Mouse (Mus musculus) small intestine, adult 2 months (tissue): ENCODE results near the gene Spock2. TPM values are rescaled to one million over a fixed set of nuclear protein-coding genes. Genes with fewer than 3 reads are reported as not detected.

Source experiments
- H3K27ac ChIP-seq: fragments of 200-500 bp; 2 replicates; pipeline ENCODE4 v1.5.1; 2012; ENCODE audit warnings: low read depth, low read length, control low read depth, inconsistent platforms; ENCODE audit not compliant: insufficient read depth
- H3K27me3 ChIP-seq: fragments of 200-500 bp; 2 replicates; pipeline ENCODE4 v1.6.1; 2012; ENCODE audit warnings: mild to moderate bottlenecking, moderate library complexity, low read length, inconsistent platforms; ENCODE audit not compliant: control insufficient read depth, insufficient read depth
- H3K36me3 ChIP-seq: fragments of 200-500 bp; 2 replicates; pipeline ENCODE4 v1.6.1; 2012; ENCODE audit warnings: mild to moderate bottlenecking, low read length, control low read depth, inconsistent platforms; ENCODE audit not compliant: control insufficient read depth, insufficient read depth
- H3K4me1 ChIP-seq: fragments of 200-500 bp; 2 replicates; pipeline ENCODE4 v1.6.1; 2012; ENCODE audit warnings: low read length, inconsistent platforms, mixed read lengths; ENCODE audit not compliant: control insufficient read depth, insufficient read depth, insufficient read length
- H3K4me3 ChIP-seq: fragments of 200-500 bp; 2 replicates; pipeline ENCODE4 v1.5.1; 2012; ENCODE audit warnings: low read depth, mild to moderate bottlenecking, control low read depth, inconsistent platforms, low read length, moderate library complexity
- CTCF ChIP-seq: fragments of 200-500 bp; IDR thresholded peaks from 2 replicates; pipeline ENCODE4 v1.5.1; 2012; ENCODE audit warnings: low read depth, mild to moderate bottlenecking, control low read depth, inconsistent platforms, low read length, moderate library complexity, mixed read lengths; ENCODE audit not compliant: insufficient replicate concordance, insufficient read length; ENCODE audit errors: extremely low read depth
- POLR2A ChIP-seq: fragments of 200-500 bp; IDR thresholded peaks from 2 replicates; pipeline ENCODE4 v1.6.1; 2012; ENCODE audit warnings: low read depth, mild to moderate bottlenecking, control low read depth, inconsistent platforms, low read length, moderate library complexity
- WGBS: fragments of 180-500 bp; shearing (Covaris S2); methylation state at CpG from one replicate; pipeline ENCODE4 v1.1.7; 2018; 5-methylcytosine and 5-hydroxymethylcytosine counted together
- polyA plus RNA-seq: library from polyadenylated mRNA; depleted of rRNA; stranded (reverse); fragments of >200 nt; gene quantifications from 2 replicates; pipeline ENCODE4 v1.2.3, GENCODE M21; 2012

Spock2 gene
- polyA plus RNA-seq, 1 experiment, result 2.8 TPM

DNA sequence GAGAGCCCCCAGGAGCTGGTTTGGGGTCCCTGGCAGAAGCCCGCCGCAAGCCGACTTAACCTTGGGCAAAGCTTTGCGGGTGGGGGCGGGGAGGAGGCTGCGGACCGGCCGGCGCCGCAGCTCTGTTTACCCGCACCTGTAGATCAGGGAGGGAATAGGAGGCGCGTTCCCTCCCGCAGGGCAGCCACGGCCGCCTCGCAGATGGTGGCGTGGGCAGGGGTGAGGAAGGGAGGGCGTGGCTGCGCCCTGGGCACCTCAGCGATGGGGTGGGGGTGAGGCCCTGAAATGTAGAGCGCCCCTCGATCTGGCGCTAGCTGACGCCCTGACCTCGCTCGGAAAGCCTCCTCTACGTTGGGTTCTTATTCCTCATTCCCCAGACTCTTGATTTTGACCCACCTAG lies 1.4 kb downstream of the Spock2 start:
- no peak for TF ChIP-seq CTCF
- no peak for TF ChIP-seq POLR2A
- Histone ChIP-seq H3K27ac (no peak overlapping the region), H3K27me3 (peaks cover 29% of the 10 kb centered on the region), H3K4me1 (peaks cover 15% of the 10 kb centered on the region), H3K4me3 (peak overlapping the region; percentile 59), H3K36me3 (no peaks in the 10 kb centered on the region)
- 5% methylated on average over 28 of the region's 28 CpGs for WGBS

- H3K36me3 ChIP-seq, result no peaks in the 10 kb centered on the region
- 81% methylated on average over 17 of the region's 17 CpGs for WGBS
- TF ChIP-seq POLR2A (peak; percentile 14; the same call in 1 of the 2 replicates), CTCF (no peak)
- H3K27me3 ChIP-seq, result peaks cover 29% of the 10 kb centered on the region
- H3K27ac ChIP-seq, result no peak overlapping the region
- no peak overlapping the region for H3K4me3 ChIP-seq
- H3K4me1 ChIP-seq, result peaks cover 15% of the 10 kb centered on the region
These were observed 2.5 kb downstream of the Spock2 start for GRCm38 (mm10) chr10:60108321-60109111.

DNA sequence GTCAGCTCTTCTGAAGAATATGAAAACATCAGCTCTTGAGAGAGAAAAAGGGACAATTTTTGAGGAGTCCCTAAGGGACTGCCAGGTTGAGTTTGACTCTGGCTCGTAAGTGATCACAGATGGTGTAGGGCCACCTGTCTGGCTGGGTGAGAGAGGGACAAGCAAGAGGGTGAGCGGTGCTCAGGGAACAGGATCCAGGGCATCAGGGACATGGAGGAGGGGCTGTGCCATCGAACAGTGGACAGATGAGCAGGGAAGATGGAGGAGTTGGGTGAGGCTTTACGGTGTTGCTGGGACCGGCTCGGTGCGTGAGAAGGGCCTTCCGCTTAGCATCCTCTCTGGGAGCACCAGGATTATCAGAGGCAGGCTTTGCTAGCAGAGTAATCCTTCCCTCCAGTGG lies 3.3 kb downstream of the Spock2 start:
- WGBS, result 82% methylated on average over 8 of the region's 8 CpGs
- TF ChIP-seq POLR2A (no peak), CTCF (no peak)
- H3K4me3 ChIP-seq, result no peak overlapping the region

DNA sequence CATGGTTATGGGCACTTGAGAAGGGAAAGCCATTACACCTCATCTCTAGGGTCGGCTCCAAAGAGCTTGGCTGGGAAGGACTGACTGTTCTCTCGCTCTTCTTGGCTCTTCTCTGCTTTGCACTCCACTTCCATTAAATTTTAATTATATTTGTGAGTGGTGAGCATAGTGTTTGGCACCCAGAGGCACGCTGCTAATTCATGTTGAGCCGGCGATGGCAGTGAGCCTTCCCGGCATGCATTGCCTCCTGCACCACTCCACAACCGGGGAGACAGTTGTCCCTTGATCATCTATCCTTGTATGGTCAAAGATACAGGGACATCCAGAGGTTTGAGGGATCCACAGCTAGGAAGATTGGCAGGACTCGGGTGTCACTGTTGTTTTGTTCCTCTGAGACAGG lies 4.0 kb downstream of the Spock2 start:
- Histone ChIP-seq H3K36me3 (no peaks in the 10 kb centered on the region), H3K4me3 (no peak overlapping the region), H3K27me3 (peaks cover 29% of the 10 kb centered on the region), H3K4me1 (peaks cover 15% of the 10 kb centered on the region), H3K27ac (no peak overlapping the region)
- no peak for TF ChIP-seq CTCF
- TF ChIP-seq POLR2A, result no peak
- 84% methylated on average over 8 of the region's 8 CpGs for WGBS

More for the DNA sequence above, 3.3 kb downstream of the Spock2 start:
- Histone ChIP-seq H3K27ac (no peak overlapping the region), H3K36me3 (no peaks in the 10 kb centered on the region), H3K4me1 (peaks cover 15% of the 10 kb centered on the region), H3K27me3 (peaks cover 29% of the 10 kb centered on the region)

- Histone ChIP-seq H3K27ac (no peak overlapping the region), H3K4me1 (peaks cover 17% of the 10 kb centered on the region), H3K4me3 (no peak overlapping the region), H3K27me3 (peaks cover 21% of the 10 kb centered on the region), H3K36me3 (no peaks in the 10 kb centered on the region)
- TF ChIP-seq POLR2A (no peak), CTCF (no peak)
- 89% methylated on average over 10 of the region's 10 CpGs for WGBS
These were observed 5.0 kb downstream of the Spock2 start for GRCm38 (mm10) chr10:60110908-60111475.

GRCm38 (mm10) chr10:60113965-60114690 lies 8.1 kb downstream of the Spock2 start:
- no peaks in the 10 kb centered on the region for H3K27me3 ChIP-seq
- WGBS, result 91% methylated on average over 9 of the region's 9 CpGs
- no peak overlapping the region for H3K27ac ChIP-seq
- H3K4me3 ChIP-seq, result no peak overlapping the region
- H3K4me1 ChIP-seq, result peaks cover 5% of the 10 kb centered on the region; the same call in 1 of the 2 replicates
- H3K36me3 ChIP-seq, result no peaks in the 10 kb centered on the region
- TF ChIP-seq CTCF (no peak), POLR2A (no peak)

DNA sequence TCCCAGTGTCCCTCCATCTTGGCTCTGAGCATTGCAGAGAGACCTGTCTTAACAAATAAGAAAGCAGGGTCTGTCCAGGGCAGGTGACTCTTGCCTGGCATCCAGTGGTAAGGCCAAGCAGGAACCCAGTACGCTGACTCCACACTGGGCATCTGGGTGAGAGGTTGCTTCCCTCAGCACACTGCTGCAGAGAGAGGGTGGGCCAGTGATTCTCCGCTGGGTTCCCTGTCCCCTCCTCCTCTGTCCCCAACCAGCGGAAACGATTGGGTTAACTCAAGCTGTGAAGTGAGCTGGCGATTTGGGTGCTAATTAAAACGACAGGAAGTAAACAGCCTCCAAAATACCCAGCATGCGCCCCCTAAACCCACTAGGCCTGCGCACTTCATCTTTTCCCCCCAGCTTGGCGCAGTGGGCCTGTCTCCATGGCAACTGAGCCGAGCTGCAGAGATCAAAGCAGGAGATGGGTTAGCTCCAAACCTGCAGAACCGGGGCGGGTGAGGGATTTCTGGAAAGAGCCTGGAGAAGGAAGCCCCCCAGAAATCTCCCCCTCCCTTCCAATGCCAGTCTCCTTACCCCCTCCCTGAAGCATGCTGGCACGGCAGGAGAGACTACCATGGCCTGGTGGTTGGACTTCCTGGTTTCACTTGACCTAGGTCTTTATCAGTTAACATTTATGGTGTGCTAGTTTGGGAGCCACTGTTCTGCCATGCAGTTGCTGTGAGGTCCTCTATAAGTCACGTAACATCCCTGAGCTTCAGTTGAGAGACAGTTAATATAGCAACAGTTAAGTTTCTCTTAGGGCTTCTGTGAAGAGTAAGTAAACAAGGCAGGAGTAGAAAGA lies 9.5 kb downstream of the Spock2 start:
- WGBS, result 42% methylated on average over 14 of the region's 14 CpGs
- Histone ChIP-seq H3K27me3 (no peaks in the 10 kb centered on the region), H3K4me1 (peaks cover 5% of the 10 kb centered on the region; the same call in 1 of the 2 replicates), H3K4me3 (no peak overlapping the region), H3K27ac (no peak overlapping the region), H3K36me3 (no peaks in the 10 kb centered on the region)
- TF ChIP-seq POLR2A (no peak), CTCF (no peak)
